In the genomic region with DNA sequence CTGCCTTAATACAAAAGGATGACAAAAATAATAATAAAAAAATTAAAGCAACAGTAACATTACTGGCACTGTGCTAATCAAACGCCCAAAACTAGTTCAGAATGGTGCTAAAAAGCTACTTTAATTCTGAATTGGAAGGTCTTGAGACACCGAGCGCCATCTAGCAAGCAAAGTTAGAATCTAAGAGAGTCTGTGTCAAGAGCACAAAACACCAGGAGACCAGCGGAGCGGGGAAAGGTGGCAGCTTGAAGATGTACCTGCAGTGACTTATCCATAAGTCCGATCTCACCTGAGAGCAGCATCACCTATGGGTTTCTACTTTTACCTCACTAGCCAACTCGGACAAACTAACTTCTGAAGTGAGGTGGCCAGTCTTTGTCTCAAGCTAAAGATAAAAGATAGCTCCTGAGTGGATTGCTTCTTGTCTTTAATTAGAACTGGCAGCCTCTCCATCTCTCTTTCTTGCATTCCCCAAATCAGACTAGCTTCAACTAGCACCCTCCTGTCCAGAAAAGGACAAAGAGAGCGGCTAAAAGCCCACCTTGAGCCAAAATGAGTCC, we compare ENCODE assay signal across 8 mouse cellular contexts. TPM values are rescaled to one million over a fixed set of nuclear protein-coding genes. Genes with fewer than 3 reads are reported as not detected.
A peak's percentile ranks its signal among the peaks of the same experiment; 100 is the strongest.
DNase-seq lines count a peak whose midpoint lies in the region; ATAC-seq lines count a peak whose summit lies in the region.
"Had no signal": no experiment of that assay in that cellular context is flagged by ENCODE, and none has a peak within 500 bp of the region (broad histone marks: within the 10 kb centered on the region; RNA-seq: fewer than 3 reads in every experiment).

No protein-coding gene starts in this region.

- DNase-seq in layer of hippocampus, adult 11-12 months (ENCODE audit: low spot score): peak; percentile 67
- no peak for DNase-seq in layer of hippocampus, adult 9-10 months (ENCODE audit: low spot score)
- DNase-seq in brain, adult 2 months (ENCODE audit: low read depth, low spot score): peak; percentile 83
- DNase-seq in embryonic facial prominence, embryonic 11.5 days (ENCODE audit: low spot score): peak; percentile 64
- DNase-seq in lung, postnatal 36 days: peak; percentile 53
- no peak for DNase-seq in testis, postnatal 10 days (ENCODE audit: low spot score)
- DNase-seq in MN1 (ENCODE audit: low spot score): no peak

- peaks cover 23% of the 10 kb centered on the region for H3K27me3 ChIP-seq in embryonic facial prominence, embryonic 11.5 days (ENCODE audit: control insufficient read depth, insufficient read depth, low read length)

- ATAC-seq in embryonic facial prominence, embryonic 11.5 days (replicated peaks; ENCODE audit: insufficient number of reproducible peaks, low FRiP score, low TSS enrichment, low read depth): no peak
- ATAC-seq: activated CD4-positive, CD25-positive, alpha-beta regulatory T cell, adult 4 months had no signal

- H3K4me3 ChIP-seq in embryonic facial prominence, embryonic 11.5 days (ENCODE audit: low read depth, low read length): no peak overlapping the region

- H3K4me1 ChIP-seq in embryonic facial prominence, embryonic 11.5 days (ENCODE audit: control insufficient read depth, insufficient read depth, low read length): no peaks in the 10 kb centered on the region

- no peak overlapping the region for H3K27ac ChIP-seq in embryonic facial prominence, embryonic 11.5 days (replicated peaks; ENCODE audit: low read depth, low read length)

- H3K4me2 ChIP-seq in embryonic facial prominence, embryonic 11.5 days (ENCODE audit: low read depth, low read length): no peak overlapping the region

- H3K9ac ChIP-seq in embryonic facial prominence, embryonic 11.5 days (replicated peaks; ENCODE audit: low read length): 0 out of 2 replicates have a peak overlapping the region, but pooled peaks have one; percentile 13

- H3K9me3 ChIP-seq in embryonic facial prominence, embryonic 11.5 days (replicated peaks; ENCODE audit: control insufficient read depth, low read length): no peaks in the 10 kb centered on the region

- 6% methylated on average over 8 of the region's 8 CpGs for WGBS in embryonic facial prominence, embryonic 11.5 days

- no peaks in the 10 kb centered on the region for H3K36me3 ChIP-seq in embryonic facial prominence, embryonic 11.5 days (replicated peaks; ENCODE audit: control insufficient read depth, insufficient read depth, low read depth, low read length)

RNA-seq across cellular contexts. Expression of gene Nr2f1, which starts 23.7 kb away (rescaled TPM):
- 56.1 and 57.3 TPM in 2 replicates for polyA plus RNA-seq in embryonic facial prominence, embryonic 11.5 days (2014; fragmentation: Nextera tagmentation; extraction: Ambion mirVana)
- polyA plus RNA-seq: activated CD4-positive, CD25-positive, alpha-beta regulatory T cell, adult 4 months had no signal

Comparison
In these comparisons a context has a peak if more than half of its experiments do, and no peak if none do; other contexts are left out.
1. DNase-seq: peak in layer of hippocampus, adult 11-12 months (single experiment), brain, adult 2 months (single experiment), embryonic facial prominence, embryonic 11.5 days (single experiment) and lung, postnatal 36 days (single experiment); none in layer of hippocampus, adult 9-10 months (single experiment), testis, postnatal 10 days (single experiment) and MN1 (single experiment).